Mouse (Mus musculus): ENCODE data around the gene Gm21987. TPM values are rescaled to one million over a fixed set of nuclear protein-coding genes. Genes with fewer than 3 reads are reported as not detected.
A peak's percentile ranks its signal among the peaks of the same experiment; 100 is the strongest.

The Gm21987 gene
- polyA plus RNA-seq, 1 experiment, result 1.4 TPM

- Histone ChIP-seq H3K4me1 (ENCODE audit: control insufficient read depth, insufficient read depth, low read length) (peaks cover 3% of the 10 kb centered on the region; the same call in 1 of the 2 replicates), H3K4me3 (ENCODE audit: insufficient read depth, low read length) (peak overlapping the region; percentile 51), H3K27ac (ENCODE audit: insufficient read depth, low read length) (no peak overlapping the region)
- TF ChIP-seq POLR2A (IDR thresholded peaks at IDR 0.05; ENCODE audit: low read depth, low read length) (no peak), CTCF (IDR thresholded peaks at IDR 0.05; ENCODE audit: borderline replicate concordance, insufficient read depth, low read length) (no peak)
These were observed 748 bp downstream of the Gm21987 start for GRCm38 (mm10) chr16:38347588-38347987.

DNA sequence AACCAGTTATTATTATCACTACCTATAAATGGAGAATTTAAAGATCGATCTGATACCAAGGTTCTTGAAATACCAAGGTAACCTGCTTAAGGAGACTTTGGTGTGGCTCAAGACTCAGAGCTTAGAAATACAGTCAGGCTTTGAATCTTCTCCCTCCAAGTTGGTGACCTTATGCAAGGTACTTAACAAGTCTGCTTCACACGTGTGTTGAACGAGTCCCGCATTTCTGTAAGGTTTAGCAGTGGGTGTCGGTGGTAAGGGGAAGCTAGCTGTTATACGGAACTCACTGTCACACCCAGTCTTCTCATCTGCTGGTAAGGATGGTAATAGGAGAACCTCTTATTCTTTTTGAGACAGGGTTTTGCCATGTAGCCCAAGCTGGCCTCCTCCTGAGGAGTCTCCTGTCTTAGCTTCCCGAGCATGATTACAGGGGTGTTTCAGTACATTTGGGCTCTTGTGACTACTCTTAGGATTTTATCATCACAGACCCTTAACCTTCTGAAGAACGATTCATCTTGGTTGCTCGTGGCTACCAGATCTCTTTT lies 1.4 kb downstream of the Gm21987 start:
- Histone ChIP-seq H3K4me1 (ENCODE audit: control insufficient read depth, insufficient read depth, low read length) (peaks cover 3% of the 10 kb centered on the region; the same call in 1 of the 2 replicates), H3K4me3 (ENCODE audit: insufficient read depth, low read length) (no peak overlapping the region), H3K27ac (ENCODE audit: insufficient read depth, low read length) (no peak overlapping the region)
- TF ChIP-seq POLR2A (IDR thresholded peaks at IDR 0.05; ENCODE audit: low read depth, low read length), result no peak
- no peak for TF ChIP-seq CTCF (IDR thresholded peaks at IDR 0.05; ENCODE audit: borderline replicate concordance, insufficient read depth, low read length)

DNA sequence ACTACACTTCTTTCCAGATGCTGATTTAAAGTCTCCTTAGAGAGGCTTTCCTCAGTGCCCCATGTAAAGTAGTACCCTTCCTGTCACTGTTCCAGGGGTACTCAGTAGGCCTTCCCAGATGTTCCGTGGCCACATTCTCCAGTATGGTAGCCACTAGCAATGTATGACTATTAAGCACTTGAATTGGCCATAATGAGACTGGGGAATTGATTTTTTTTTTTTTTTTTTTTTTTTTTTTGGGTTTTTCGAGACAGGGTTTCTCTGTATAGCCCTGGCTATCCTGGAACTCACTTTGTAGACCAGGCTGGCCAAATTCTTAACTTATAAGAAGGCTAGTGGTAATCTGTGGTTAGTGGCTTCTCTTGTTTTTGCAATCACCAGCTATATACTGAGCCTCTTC lies 3.0 kb downstream of the Gm21987 start:
- H3K27ac ChIP-seq (ENCODE audit: insufficient read depth, low read length), result no peak overlapping the region
- TF ChIP-seq CTCF (IDR thresholded peaks at IDR 0.05; ENCODE audit: borderline replicate concordance, insufficient read depth, low read length) (no peak), POLR2A (IDR thresholded peaks at IDR 0.05; ENCODE audit: low read depth, low read length) (no peak)
- H3K4me1 ChIP-seq (ENCODE audit: control insufficient read depth, insufficient read depth, low read length), result peaks cover 3% of the 10 kb centered on the region; the same call in 1 of the 2 replicates
- no peak overlapping the region for H3K4me3 ChIP-seq (ENCODE audit: insufficient read depth, low read length)

GRCm38 (mm10) chr16:38350361-38350855 lies 3.6 kb downstream of the Gm21987 start:
- TF ChIP-seq CTCF (IDR thresholded peaks at IDR 0.05; ENCODE audit: borderline replicate concordance, insufficient read depth, low read length), result no peak
- TF ChIP-seq POLR2A (IDR thresholded peaks at IDR 0.05; ENCODE audit: low read depth, low read length), result no peak
- peaks cover 3% of the 10 kb centered on the region; the same call in 1 of the 2 replicates for H3K4me1 ChIP-seq (ENCODE audit: control insufficient read depth, insufficient read depth, low read length)
- H3K27ac ChIP-seq (ENCODE audit: insufficient read depth, low read length), result no peak overlapping the region
- H3K4me3 ChIP-seq (ENCODE audit: insufficient read depth, low read length), result no peak overlapping the region

DNA sequence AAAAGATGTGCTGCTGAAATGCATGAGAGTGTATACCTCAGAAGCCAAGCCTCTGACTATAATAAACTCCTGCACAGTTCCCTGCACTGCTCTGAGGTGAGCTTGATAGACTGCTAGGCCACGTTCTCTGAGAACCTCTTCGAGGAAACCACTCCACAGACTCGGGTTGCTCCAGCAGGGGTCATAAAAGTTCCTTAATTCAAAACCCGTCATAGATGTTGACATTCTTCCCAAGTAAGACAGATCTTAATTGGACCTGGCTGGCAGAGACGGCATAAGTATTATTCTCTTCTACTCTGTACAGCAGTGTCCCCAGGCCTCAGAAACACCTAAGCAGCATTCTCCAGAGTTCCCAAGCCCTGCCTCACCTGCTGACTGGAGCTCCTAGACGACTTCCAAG lies 4.1 kb downstream of the Gm21987 start:
- TF ChIP-seq POLR2A (IDR thresholded peaks at IDR 0.05; ENCODE audit: low read depth, low read length), result no peak
- no peak for TF ChIP-seq CTCF (IDR thresholded peaks at IDR 0.05; ENCODE audit: borderline replicate concordance, insufficient read depth, low read length)
- Histone ChIP-seq H3K4me1 (ENCODE audit: control insufficient read depth, insufficient read depth, low read length) (peaks cover 3% of the 10 kb centered on the region; the same call in 1 of the 2 replicates), H3K4me3 (ENCODE audit: insufficient read depth, low read length) (no peak overlapping the region), H3K27ac (ENCODE audit: insufficient read depth, low read length) (no peak overlapping the region)

DNA sequence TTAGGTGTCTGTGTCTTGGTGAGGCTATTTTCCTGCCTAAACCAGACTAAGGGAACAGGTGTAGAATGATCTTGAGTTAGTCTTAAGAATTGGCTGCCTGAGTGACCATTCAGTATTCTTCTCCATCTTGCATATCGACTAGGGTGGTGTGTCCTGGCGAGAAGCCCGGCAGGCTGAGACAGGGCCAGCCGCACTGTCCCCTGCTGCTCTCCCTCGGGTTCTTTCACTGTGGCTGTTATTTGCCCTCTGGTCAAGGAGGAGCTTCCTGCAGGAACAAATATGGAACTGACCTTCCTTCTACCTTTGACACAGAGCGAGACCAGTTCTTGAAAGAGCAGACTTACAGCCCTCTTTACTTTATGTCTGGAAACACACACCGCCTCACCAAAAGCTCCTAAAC lies 5.2 kb downstream of the Gm21987 start:
- peaks cover 3% of the 10 kb centered on the region; the same call in 1 of the 2 replicates for H3K4me1 ChIP-seq (ENCODE audit: control insufficient read depth, insufficient read depth, low read length)

GRCm38 (mm10) chr16:38352851-38353250 lies 6.0 kb downstream of the Gm21987 start:
- Histone ChIP-seq H3K4me3 (ENCODE audit: insufficient read depth, low read length) (no peak overlapping the region), H3K4me1 (ENCODE audit: control insufficient read depth, insufficient read depth, low read length) (peaks cover 3% of the 10 kb centered on the region; the same call in 1 of the 2 replicates), H3K27ac (ENCODE audit: insufficient read depth, low read length) (no peak overlapping the region)
- TF ChIP-seq POLR2A (IDR thresholded peaks at IDR 0.05; ENCODE audit: low read depth, low read length) (no peak), CTCF (IDR thresholded peaks at IDR 0.05; ENCODE audit: borderline replicate concordance, insufficient read depth, low read length) (no peak)

More for the DNA sequence above, 5.2 kb downstream of the Gm21987 start:
- no peak overlapping the region for H3K27ac ChIP-seq (ENCODE audit: insufficient read depth, low read length)
- H3K4me3 ChIP-seq (ENCODE audit: insufficient read depth, low read length), result no peak overlapping the region
- no peak for TF ChIP-seq POLR2A (IDR thresholded peaks at IDR 0.05; ENCODE audit: low read depth, low read length)

GRCm38 (mm10) chr16:38353642-38354041 lies 6.8 kb downstream of the Gm21987 start:
- H3K27ac ChIP-seq (ENCODE audit: insufficient read depth, low read length), result no peak overlapping the region
- TF ChIP-seq CTCF (IDR thresholded peaks at IDR 0.05; ENCODE audit: borderline replicate concordance, insufficient read depth, low read length), result no peak
- TF ChIP-seq POLR2A (IDR thresholded peaks at IDR 0.05; ENCODE audit: low read depth, low read length), result no peak
- H3K4me1 ChIP-seq (ENCODE audit: control insufficient read depth, insufficient read depth, low read length), result no peaks in the 10 kb centered on the region
- H3K4me3 ChIP-seq (ENCODE audit: insufficient read depth, low read length), result no peak overlapping the region

DNA sequence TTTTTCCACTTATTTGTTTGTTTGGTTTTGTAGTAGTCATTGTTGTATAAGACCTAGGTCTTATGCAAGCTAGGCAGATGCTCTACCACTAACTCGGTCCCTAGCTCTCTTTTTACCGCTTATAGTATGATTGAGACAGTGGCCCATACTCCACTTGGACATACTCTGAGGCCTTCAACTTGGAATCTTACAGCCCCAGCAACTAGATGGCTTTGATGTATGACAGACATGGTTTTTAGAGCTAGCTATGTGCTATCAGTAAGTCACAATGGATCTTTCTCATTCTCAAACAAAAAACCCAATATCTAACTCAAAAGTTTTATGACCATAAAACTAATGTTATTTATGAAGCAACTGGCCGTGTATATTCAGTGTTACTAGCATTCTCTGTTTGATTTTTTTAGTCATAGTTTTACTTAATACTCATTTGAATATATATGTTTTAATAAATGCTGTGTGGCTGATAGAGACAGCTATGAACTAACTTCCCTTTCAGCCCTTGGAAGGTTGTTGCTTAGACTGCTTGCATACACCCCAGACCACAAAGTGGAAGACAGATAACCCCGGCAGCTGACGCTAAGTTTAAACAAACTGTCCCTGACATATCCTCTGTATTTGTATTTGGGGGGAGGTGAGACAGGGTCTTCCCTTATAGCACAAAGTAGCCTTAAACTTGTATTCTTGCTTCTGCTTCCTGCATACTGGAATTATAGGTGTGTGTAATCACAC lies 7.5 kb downstream of the Gm21987 start:
- Histone ChIP-seq H3K4me3 (ENCODE audit: insufficient read depth, low read length) (no peak overlapping the region), H3K27ac (ENCODE audit: insufficient read depth, low read length) (no peak overlapping the region), H3K4me1 (ENCODE audit: control insufficient read depth, insufficient read depth, low read length) (no peaks in the 10 kb centered on the region)
- TF ChIP-seq CTCF (IDR thresholded peaks at IDR 0.05; ENCODE audit: borderline replicate concordance, insufficient read depth, low read length) (no peak), POLR2A (IDR thresholded peaks at IDR 0.05; ENCODE audit: low read depth, low read length) (no peak)

- H3K4me1 ChIP-seq (ENCODE audit: control insufficient read depth, insufficient read depth, low read length), result no peaks in the 10 kb centered on the region
- H3K27ac ChIP-seq (ENCODE audit: insufficient read depth, low read length), result no peak overlapping the region
- no peak overlapping the region for H3K4me3 ChIP-seq (ENCODE audit: insufficient read depth, low read length)
- TF ChIP-seq POLR2A (IDR thresholded peaks at IDR 0.05; ENCODE audit: low read depth, low read length) (no peak), CTCF (IDR thresholded peaks at IDR 0.05; ENCODE audit: borderline replicate concordance, insufficient read depth, low read length) (no peak)
These were observed 11.5 kb downstream of the Gm21987 start for GRCm38 (mm10) chr16:38358256-38358812.

Measured in embryonic fibroblast, embryonic 13.5 days (primary cell).